Mouse (Mus musculus): Measurements from ENCODE around the gene Tcl1b3. TPM values are rescaled to one million over a fixed set of nuclear protein-coding genes. Genes with fewer than 3 reads are reported as not detected.

Tcl1b3 gene
- polyA plus RNA-seq, 2 experiments: not detected

GRCm38 (mm10) chr12:105222601-105223319 is 31.9 kb downstream of the Tcl1b3 start, which contains the start of gene Tcl1:
Gene Tcl1 (minus strand): TSS chr12:105222793.
- Histone ChIP-seq H3K9ac (ENCODE audit: low read depth, low read length, severe bottlenecking) (no peak within 1 kb of the TSS), H3K4me3 (replicated peaks; ENCODE audit: low read length) (no peak within 1 kb of the TSS), H3K27me3 (ENCODE audit: control insufficient read depth, insufficient read depth, low read length) (no peaks in the 10 kb centered on the region), H3K4me1 (ENCODE audit: control insufficient read depth, insufficient read depth, low read length) (no peaks in the 10 kb centered on the region), H3K9me3 (ENCODE audit: control insufficient read depth, low read length) (no peaks in the 10 kb centered on the region), H3K27ac (replicated peaks; ENCODE audit: low read depth, low read length) (no peak within 1 kb of the TSS), H3K4me2 (replicated peaks; ENCODE audit: low read depth, low read length, severe bottlenecking) (no peak within 1 kb of the TSS), H3K36me3 (ENCODE audit: control insufficient read depth, insufficient read depth, low read length) (no peaks in the 10 kb centered on the region)
- no peak for TF ChIP-seq POLR2A (IDR thresholded peaks at IDR 0.05; ENCODE audit: borderline replicate concordance, extremely low read depth, insufficient read depth, insufficient read length)
- no peak for ATAC-seq (ENCODE audit: low FRiP score, low read depth)
- no peak for DNase-seq (ENCODE audit: low spot score)
- WGBS: 82% methylated on average over 22 of the region's 22 CpGs

- DNase-seq (ENCODE audit: low spot score) (no peak), ATAC-seq (ENCODE audit: low FRiP score, low read depth) (no peak)
- no peak for TF ChIP-seq POLR2A (IDR thresholded peaks at IDR 0.05; ENCODE audit: borderline replicate concordance, extremely low read depth, insufficient read depth, insufficient read length)
- H3K9me3 ChIP-seq (ENCODE audit: control insufficient read depth, low read length): no peaks in the 10 kb centered on the region
- H3K9ac ChIP-seq (ENCODE audit: low read depth, low read length, severe bottlenecking): no peak overlapping the region
- H3K4me3 ChIP-seq (replicated peaks; ENCODE audit: low read length): no peak overlapping the region
- 56% methylated on average over 16 of the region's 16 CpGs for WGBS
- no peaks in the 10 kb centered on the region for H3K36me3 ChIP-seq (ENCODE audit: control insufficient read depth, insufficient read depth, low read length)
- no peak overlapping the region for H3K27ac ChIP-seq (replicated peaks; ENCODE audit: low read depth, low read length)
- no peak overlapping the region for H3K4me2 ChIP-seq (replicated peaks; ENCODE audit: low read depth, low read length, severe bottlenecking)
- no peaks in the 10 kb centered on the region for H3K27me3 ChIP-seq (ENCODE audit: control insufficient read depth, insufficient read depth, low read length)
- no peaks in the 10 kb centered on the region for H3K4me1 ChIP-seq (ENCODE audit: control insufficient read depth, insufficient read depth, low read length)
Observed at GRCm38 (mm10) chr12:105224621-105225320, 33.9 kb downstream of the Tcl1b3 start.

DNA sequence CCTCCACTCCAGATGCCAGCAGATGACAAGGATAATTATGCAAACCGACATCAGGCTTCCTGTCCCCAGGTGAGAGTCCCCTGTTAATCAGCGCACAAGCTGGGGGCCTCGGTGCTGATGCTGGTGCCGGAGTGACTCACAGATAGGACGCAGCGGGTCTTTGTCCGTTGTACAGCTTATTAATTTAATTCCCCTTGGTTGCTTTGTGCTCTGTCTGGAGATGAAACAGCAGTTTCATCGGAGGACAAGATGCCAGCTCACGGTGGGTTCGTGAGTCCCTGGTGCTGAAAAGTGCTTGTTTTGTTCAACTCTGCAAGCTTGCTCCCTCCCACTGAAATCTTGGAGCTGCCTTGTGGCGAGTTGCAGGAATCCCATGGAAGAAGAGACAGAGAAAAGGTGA is 43.5 kb downstream of the Tcl1b3 start:
- no peaks in the 10 kb centered on the region for H3K27me3 ChIP-seq (ENCODE audit: control insufficient read depth, insufficient read depth, low read length)
- H3K4me2 ChIP-seq (replicated peaks; ENCODE audit: low read depth, low read length, severe bottlenecking): no peak overlapping the region
- H3K4me1 ChIP-seq (ENCODE audit: control insufficient read depth, insufficient read depth, low read length): no peaks in the 10 kb centered on the region
- DNase-seq (ENCODE audit: low spot score) (no peak), ATAC-seq (ENCODE audit: low FRiP score, low read depth) (no peak)
- H3K27ac ChIP-seq (replicated peaks; ENCODE audit: low read depth, low read length): no peak overlapping the region
- H3K9ac ChIP-seq (ENCODE audit: low read depth, low read length, severe bottlenecking): no peak overlapping the region
- WGBS: 69% methylated on average over 11 of the region's 11 CpGs
- TF ChIP-seq POLR2A (IDR thresholded peaks at IDR 0.05; ENCODE audit: borderline replicate concordance, extremely low read depth, insufficient read depth, insufficient read length): no peak
- H3K36me3 ChIP-seq (ENCODE audit: control insufficient read depth, insufficient read depth, low read length): no peaks in the 10 kb centered on the region
- no peaks in the 10 kb centered on the region for H3K9me3 ChIP-seq (ENCODE audit: control insufficient read depth, low read length)
- no peak overlapping the region for H3K4me3 ChIP-seq (replicated peaks; ENCODE audit: low read length)

DNA sequence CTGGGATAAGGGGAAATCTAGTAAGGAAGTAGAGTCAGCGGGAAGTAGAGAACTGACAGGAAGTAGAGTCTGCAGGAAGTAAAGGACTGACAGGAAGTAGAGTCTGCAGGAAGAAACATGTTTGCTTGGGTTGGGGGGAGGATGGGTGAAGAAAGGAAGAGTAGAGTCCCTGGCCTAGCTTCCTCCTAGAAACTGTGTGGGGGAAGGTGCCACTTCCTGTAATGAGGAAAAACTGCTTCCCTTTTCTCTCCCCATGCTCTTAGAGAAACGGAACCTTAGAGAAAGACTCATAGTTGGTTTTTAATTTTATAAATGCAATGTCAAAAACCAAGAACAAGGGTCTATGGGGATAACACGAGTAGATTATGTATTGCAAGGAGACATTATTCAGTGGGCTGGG is 44.2 kb downstream of the Tcl1b3 start:
- Histone ChIP-seq H3K9ac (ENCODE audit: low read depth, low read length, severe bottlenecking) (no peak overlapping the region), H3K27me3 (ENCODE audit: control insufficient read depth, insufficient read depth, low read length) (no peaks in the 10 kb centered on the region), H3K27ac (replicated peaks; ENCODE audit: low read depth, low read length) (no peak overlapping the region), H3K36me3 (ENCODE audit: control insufficient read depth, insufficient read depth, low read length) (no peaks in the 10 kb centered on the region), H3K4me2 (replicated peaks; ENCODE audit: low read depth, low read length, severe bottlenecking) (no peak overlapping the region), H3K4me1 (ENCODE audit: control insufficient read depth, insufficient read depth, low read length) (no peaks in the 10 kb centered on the region), H3K4me3 (replicated peaks; ENCODE audit: low read length) (no peak overlapping the region), H3K9me3 (ENCODE audit: control insufficient read depth, low read length) (no peaks in the 10 kb centered on the region)
- 70% methylated on average over 3 of the region's 3 CpGs for WGBS
- ATAC-seq (ENCODE audit: low FRiP score, low read depth): no peak
- DNase-seq (ENCODE audit: low spot score): no peak
- no peak for TF ChIP-seq POLR2A (IDR thresholded peaks at IDR 0.05; ENCODE audit: borderline replicate concordance, extremely low read depth, insufficient read depth, insufficient read length)

- Histone ChIP-seq H3K27me3 (ENCODE audit: control insufficient read depth, insufficient read depth, low read length) (no peaks in the 10 kb centered on the region), H3K9me3 (ENCODE audit: control insufficient read depth, low read length) (no peaks in the 10 kb centered on the region), H3K27ac (replicated peaks; ENCODE audit: low read depth, low read length) (no peak overlapping the region), H3K9ac (ENCODE audit: low read depth, low read length, severe bottlenecking) (no peak overlapping the region), H3K36me3 (ENCODE audit: control insufficient read depth, insufficient read depth, low read length) (no peaks in the 10 kb centered on the region), H3K4me2 (replicated peaks; ENCODE audit: low read depth, low read length, severe bottlenecking) (no peak overlapping the region), H3K4me3 (replicated peaks; ENCODE audit: low read length) (no peak overlapping the region), H3K4me1 (ENCODE audit: control insufficient read depth, insufficient read depth, low read length) (no peaks in the 10 kb centered on the region)
- DNase-seq (ENCODE audit: low spot score) (no peak), ATAC-seq (ENCODE audit: low FRiP score, low read depth) (no peak)
- TF ChIP-seq POLR2A (IDR thresholded peaks at IDR 0.05; ENCODE audit: borderline replicate concordance, extremely low read depth, insufficient read depth, insufficient read length): no peak
- WGBS: 87% methylated on average over 9 of the region's 9 CpGs
Observed at GRCm38 (mm10) chr12:105239060-105239459, 48.2 kb downstream of the Tcl1b3 start.

Other genes starting within 250 kb of the Tcl1b3 start
- 2.6 and 3.0 TPM in 2 replicates for gene Syne3, start 181.2 kb upstream of the Tcl1b3 start, polyA plus RNA-seq (2012; rRNA removed)
- 1.2 and 2.0 TPM in 2 replicates for gene Syne3, start 181.2 kb upstream of the Tcl1b3 start, polyA plus RNA-seq (2014; fragmentation: Nextera tagmentation; extraction: Ambion mirVana)
- 70.0 and 85.1 TPM in 2 replicates for gene Glrx5, start 158.4 kb upstream of the Tcl1b3 start, polyA plus RNA-seq (2012; rRNA removed)
- 163 and 175 TPM in 2 replicates for gene Glrx5, start 158.4 kb upstream of the Tcl1b3 start, polyA plus RNA-seq (2014; fragmentation: Nextera tagmentation; extraction: Ambion mirVana)
- 0.05 and 0.17 TPM in 2 replicates for gene Tcl1b2, start 45.0 kb upstream of the Tcl1b3 start, polyA plus RNA-seq (2012; rRNA removed)
- gene Tcl1b2, start 45.0 kb upstream of the Tcl1b3 start, polyA plus RNA-seq (2014; fragmentation: Nextera tagmentation; extraction: Ambion mirVana): not detected in 2 replicates
- not detected in 2 replicates for gene Tcl1b1, start 31.4 kb upstream of the Tcl1b3 start, polyA plus RNA-seq (2012; rRNA removed)
- not detected in 2 replicates for gene Tcl1b1, start 31.4 kb upstream of the Tcl1b3 start, polyA plus RNA-seq (2014; fragmentation: Nextera tagmentation; extraction: Ambion mirVana)
- not detected in 2 replicates for gene Tcl1b5, start 14.7 kb upstream of the Tcl1b3 start, polyA plus RNA-seq (2012; rRNA removed)
- not detected in 2 replicates for gene Tcl1b5, start 14.7 kb upstream of the Tcl1b3 start, polyA plus RNA-seq (2014; fragmentation: Nextera tagmentation; extraction: Ambion mirVana)
- not detected in 2 replicates for gene Tcl1b4, start 10.9 kb downstream of the Tcl1b3 start, polyA plus RNA-seq (2012; rRNA removed)
- not detected in 2 replicates for gene Tcl1b4, start 10.9 kb downstream of the Tcl1b3 start, polyA plus RNA-seq (2014; fragmentation: Nextera tagmentation; extraction: Ambion mirVana)
- gene Tcl1, start 31.8 kb downstream of the Tcl1b3 start, polyA plus RNA-seq (2012; rRNA removed): not detected in 2 replicates
- not detected in 2 replicates for gene Tcl1, start 31.8 kb downstream of the Tcl1b3 start, polyA plus RNA-seq (2014; fragmentation: Nextera tagmentation; extraction: Ambion mirVana)
- gene Tunar, start 142.8 kb downstream of the Tcl1b3 start, polyA plus RNA-seq (2012; rRNA removed): 0.31 and 0.40 TPM in 2 replicates
- 0.19 and 0.21 TPM in 2 replicates for gene Tunar, start 142.8 kb downstream of the Tcl1b3 start, polyA plus RNA-seq (2014; fragmentation: Nextera tagmentation; extraction: Ambion mirVana)